Mouse (Mus musculus) heart, adult 2 months (tissue): ENCODE results near the gene Osbp2. TPM values are rescaled to one million over a fixed set of nuclear protein-coding genes. Genes with fewer than 3 reads are reported as not detected.

Experiments
- DNase-seq, 2 experiments: peaks; one replicate each; pipeline ENCODE4 v3.0.0; 2021
- H3K27ac ChIP-seq: fragments of 200-600 bp; 2 replicates; pipeline ENCODE4 v1.8.1; 2022
- H3K27me3 ChIP-seq: fragments of 200-500 bp; 2 replicates; pipeline ENCODE4 v1.6.1; 2012; ENCODE audit warnings: mild to moderate bottlenecking, low read length, inconsistent platforms, mixed read lengths; ENCODE audit not compliant: control insufficient read depth, insufficient read depth
- H3K36me3 ChIP-seq: fragments of 200-500 bp; 2 replicates; pipeline ENCODE4 v1.6.1; 2012; ENCODE audit warnings: low read length, inconsistent platforms; ENCODE audit not compliant: control insufficient read depth, insufficient read depth
- H3K4me1 ChIP-seq: fragments of 200-500 bp; 2 replicates; pipeline ENCODE4 v1.6.1; 2011; ENCODE audit warnings: low read length; ENCODE audit not compliant: control insufficient read depth, insufficient read depth
- H3K4me3 ChIP-seq: fragments of 200-600 bp; 2 replicates; pipeline ENCODE4 v1.8.1; 2022
- H3K79me2 ChIP-seq: fragments of 200-500 bp; replicated peaks from 2 replicates; pipeline ENCODE4 v1.6.1; 2012; ENCODE audit warnings: mild to moderate bottlenecking, inconsistent platforms, low read length, moderate library complexity, mixed read lengths; ENCODE audit not compliant: control insufficient read depth, insufficient read depth
- H3K9ac ChIP-seq: fragments of 200-500 bp; 2 replicates; pipeline ENCODE4 v1.6.1; 2012; ENCODE audit warnings: low read depth, mild to moderate bottlenecking, control low read depth, inconsistent platforms, low read length, mixed read lengths
- CTCF ChIP-seq: fragments of 200-600 bp; IDR thresholded peaks from 2 replicates; pipeline ENCODE4 v1.8.1; 2022; ENCODE audit warnings: antibody characterized with exemption, mild to moderate bottlenecking, moderate library complexity
- EP300 ChIP-seq: fragments of 200-500 bp; IDR thresholded peaks from 2 replicates; pipeline ENCODE4 v1.6.1; 2011; ENCODE audit warnings: low read depth, low read length, control low read depth; ENCODE audit not compliant: insufficient read depth
- POLR2A ChIP-seq: fragments of 200-500 bp; IDR thresholded peaks from 2 replicates; pipeline ENCODE4 v1.6.1; 2011; ENCODE audit warnings: mild to moderate bottlenecking, low read depth, low read length, control low read depth; ENCODE audit not compliant: insufficient read depth
- WGBS: fragments of 180-500 bp; shearing (Covaris S2); methylation state at CpG from one replicate; pipeline ENCODE4 v1.1.7; 2018; 5-methylcytosine and 5-hydroxymethylcytosine counted together
- intact Hi-C: fragments of 180-260 bp; cut with DNase I; formaldehyde crosslinking; loops from one replicate; pipeline ENCODE4 v1.15.1; 2025
- polyA plus RNA-seq: library from polyadenylated mRNA; depleted of rRNA; stranded (reverse); fragments of >200 nt; gene quantifications from 2 replicates; pipeline ENCODE4 v1.2.3, GENCODE M21; 2012; rRNA removed
- total RNA-seq, 2 experiments: library from RNA; stranded (reverse); gene quantifications; 2 replicates each; pipeline ENCODE4 v1.2.3; 2021

Osbp2 gene
- total and polyA plus RNA-seq, 3 experiments = 10.9 to 16.2 (median 12.9) TPM

DNA sequence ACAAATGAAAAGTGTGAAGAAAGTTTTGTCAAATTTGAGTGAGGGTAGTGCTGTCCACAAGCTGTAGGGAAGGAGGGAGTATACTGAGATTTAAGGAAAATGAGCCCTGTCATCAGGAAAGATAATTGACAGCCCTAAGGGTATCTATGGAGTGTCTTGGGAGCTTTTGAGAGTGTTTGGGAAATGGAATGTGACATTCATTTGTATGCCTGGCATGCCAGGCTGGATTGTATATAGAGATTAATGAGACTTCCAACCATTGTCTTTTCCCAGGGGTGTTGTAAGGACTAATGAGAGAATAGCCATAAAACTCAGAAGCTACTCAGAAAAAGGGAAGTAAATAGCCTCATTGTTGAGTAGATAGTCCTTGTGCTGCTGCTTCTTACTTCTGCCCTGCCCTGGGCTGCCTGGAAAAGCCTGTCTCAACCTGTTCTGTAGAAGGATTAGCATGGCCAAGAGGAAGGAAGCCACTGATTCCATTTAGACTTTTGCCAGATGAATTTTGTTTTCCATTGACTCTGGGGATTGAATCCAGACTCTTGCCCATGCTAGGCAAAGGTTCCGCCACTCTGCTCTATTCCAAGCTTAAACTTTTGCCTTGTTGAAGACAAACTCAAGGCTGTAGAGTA is 192.6 kb downstream of the Osbp2 start:
- H3K4me1 ChIP-seq = no peaks in the 10 kb centered on the region; the same call in 1 of the 2 replicates
- no peak overlapping the region for H3K27ac ChIP-seq
- intact Hi-C loops = no loop called here
- 96% methylated on average over 1 of the region's 1 CpGs for WGBS
- no peak for TF ChIP-seq CTCF
- no peak for TF ChIP-seq POLR2A
- TF ChIP-seq EP300 = no peak
- no peak overlapping the region for H3K4me3 ChIP-seq
- no peaks in the 10 kb centered on the region for H3K27me3 ChIP-seq
- H3K36me3 ChIP-seq = peaks cover 14% of the 10 kb centered on the region
- no peak for DNase-seq
- no peaks in the 10 kb centered on the region for H3K79me2 ChIP-seq
- no peak overlapping the region for H3K9ac ChIP-seq

DNA sequence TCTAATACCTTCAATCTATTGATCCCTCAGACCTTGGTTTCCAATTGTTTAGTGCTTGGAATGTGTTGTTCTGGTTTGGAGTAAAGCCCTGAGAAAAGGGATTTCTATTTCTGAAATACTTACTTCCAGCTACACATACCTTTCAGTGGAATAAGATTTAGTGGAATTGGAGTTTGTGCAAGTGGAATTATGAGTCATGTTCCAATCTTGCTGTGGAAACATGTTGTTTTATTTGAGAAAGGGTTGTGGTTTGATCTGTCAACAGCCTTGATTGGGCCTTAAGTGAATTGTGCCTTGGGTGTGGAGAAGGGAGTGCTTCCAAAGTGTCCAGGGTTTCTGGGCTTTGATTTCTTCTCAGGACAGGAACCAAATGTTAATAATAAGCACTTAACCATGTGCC is 193.9 kb downstream of the Osbp2 start:
- no peak for DNase-seq
- Histone ChIP-seq H3K4me1 (no peaks in the 10 kb centered on the region; the same call in 1 of the 2 replicates), H3K9ac (no peak overlapping the region), H3K27ac (no peak overlapping the region), H3K27me3 (no peaks in the 10 kb centered on the region), H3K36me3 (peaks cover 11% of the 10 kb centered on the region), H3K4me3 (no peak overlapping the region), H3K79me2 (no peaks in the 10 kb centered on the region)
- intact Hi-C loops = no loop called here
- no peak for TF ChIP-seq CTCF
- TF ChIP-seq POLR2A = no peak
- TF ChIP-seq EP300 = no peak

DNA sequence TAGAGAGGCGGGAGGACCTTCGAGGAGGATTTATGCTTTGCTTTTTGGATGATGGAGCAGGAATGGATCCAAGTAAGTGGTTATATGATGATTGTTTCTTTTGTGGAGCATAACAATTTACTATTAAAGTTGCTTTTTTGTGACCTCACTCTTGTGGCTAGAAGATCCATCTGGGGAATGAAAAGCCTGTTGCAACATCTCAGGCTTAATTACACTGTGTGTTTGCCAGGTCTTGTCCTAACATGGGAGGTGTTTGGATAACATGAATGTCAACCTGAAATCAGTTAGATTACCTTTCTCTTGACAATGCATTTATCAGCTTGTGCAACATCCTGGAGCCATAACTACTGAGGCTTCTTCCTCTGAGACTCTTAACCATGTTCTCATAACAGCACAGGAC is 194.9 kb downstream of the Osbp2 start:
- no peaks in the 10 kb centered on the region for H3K79me2 ChIP-seq
- H3K4me3 ChIP-seq = no peak overlapping the region
- no peak overlapping the region for H3K9ac ChIP-seq
- TF ChIP-seq CTCF = no peak
- no peak for TF ChIP-seq POLR2A
- no peak for TF ChIP-seq EP300
- peaks cover 11% of the 10 kb centered on the region for H3K36me3 ChIP-seq
- no peaks in the 10 kb centered on the region for H3K4me1 ChIP-seq
- WGBS = 86% methylated on average over 2 of the region's 2 CpGs
- H3K27ac ChIP-seq = no peak overlapping the region
- no peak for DNase-seq
- intact Hi-C loops = no loop called here
- no peaks in the 10 kb centered on the region for H3K27me3 ChIP-seq

DNA sequence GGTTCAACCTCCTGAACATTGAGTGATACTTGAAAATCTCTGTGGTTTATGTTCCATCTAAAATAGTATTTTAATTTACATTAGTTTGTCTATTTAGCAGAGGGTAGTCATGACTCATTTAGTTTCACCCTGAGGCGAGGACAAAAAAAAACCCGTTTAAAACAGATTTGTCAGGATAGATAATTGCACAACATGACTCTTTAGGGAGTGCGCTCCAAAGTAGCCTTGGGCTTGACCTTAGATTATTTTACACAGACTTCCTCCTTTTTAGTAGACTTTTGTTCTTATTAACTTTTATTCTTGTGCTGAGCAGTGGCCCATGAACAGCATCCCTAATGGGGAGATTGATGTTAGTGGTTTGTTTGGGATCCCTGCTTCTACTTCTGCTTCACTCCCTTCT is 196.2 kb downstream of the Osbp2 start:
- Histone ChIP-seq H3K27me3 (no peaks in the 10 kb centered on the region), H3K36me3 (peaks cover 11% of the 10 kb centered on the region), H3K79me2 (no peaks in the 10 kb centered on the region)

DNA sequence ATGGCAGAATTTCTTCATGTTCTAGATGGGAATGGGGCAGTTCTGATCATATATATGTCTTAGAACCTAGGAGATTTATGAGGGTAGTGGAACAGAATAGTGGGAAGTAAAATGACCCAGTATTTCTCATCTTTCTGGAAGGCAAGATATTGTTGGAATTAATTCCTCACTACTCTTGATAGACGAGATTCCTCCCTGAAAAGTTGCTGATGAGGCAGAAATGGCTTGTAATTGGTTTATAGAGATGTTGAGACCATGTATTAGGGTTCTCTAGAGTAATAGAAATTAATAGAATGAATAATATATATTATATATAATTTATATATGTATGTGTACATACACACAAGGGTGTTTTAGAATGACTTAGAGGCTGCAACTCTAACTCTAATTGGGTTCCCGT is 201.7 kb downstream of the Osbp2 start:
- Histone ChIP-seq H3K4me1 (no peaks in the 10 kb centered on the region), H3K4me3 (no peak overlapping the region), H3K36me3 (peaks cover 2% of the 10 kb centered on the region; the same call in 1 of the 2 replicates), H3K9ac (no peak overlapping the region), H3K79me2 (no peaks in the 10 kb centered on the region), H3K27me3 (no peaks in the 10 kb centered on the region), H3K27ac (no peak overlapping the region)
- WGBS = 93% methylated on average over 2 of the region's 2 CpGs
- no peak for TF ChIP-seq CTCF
- no peak for TF ChIP-seq EP300
- TF ChIP-seq POLR2A = no peak
- no peak for DNase-seq
- intact Hi-C loops = no loop called here

More for the DNA sequence above, 196.2 kb downstream of the Osbp2 start:
- no peak for DNase-seq
- intact Hi-C loops = no loop called here
- H3K4me3 ChIP-seq = no peak overlapping the region
- no peak for TF ChIP-seq EP300
- TF ChIP-seq CTCF = no peak
- no peak for TF ChIP-seq POLR2A
- no peak overlapping the region for H3K27ac ChIP-seq
- no peak overlapping the region for H3K9ac ChIP-seq
- no peaks in the 10 kb centered on the region for H3K4me1 ChIP-seq
- 81% methylated on average over 3 of the region's 3 CpGs for WGBS

Other genes starting within 250 kb of the Osbp2 start
- 10 to 100 TPM; 16.1 to 18.5 TPM for gene Morc2a, start 214.7 kb downstream of the Osbp2 start, total RNA-seq
- 6.6 and 13.4 TPM in 2 replicates for gene Morc2a, start 214.7 kb downstream of the Osbp2 start, polyA plus RNA-seq
- under 1 TPM; 0.57 to 0.81 TPM for gene 4921536K21Rik, start 31.2 kb upstream of the Osbp2 start, total RNA-seq
- 0.57 and 0.76 TPM in 2 replicates for gene 4921536K21Rik, start 31.2 kb upstream of the Osbp2 start, polyA plus RNA-seq
- 10 to 100 TPM; 32.6 to 47.8 TPM for gene Dusp18, start 31.3 kb upstream of the Osbp2 start, total RNA-seq
- 29.1 and 52.6 TPM in 2 replicates for gene Dusp18, start 31.3 kb upstream of the Osbp2 start, polyA plus RNA-seq
- gene Slc35e4, start 50.8 kb upstream of the Osbp2 start, total RNA-seq = 1 to 10 TPM; 3.9 to 6.9 TPM
- 4.5 and 6.3 TPM in 2 replicates for gene Slc35e4, start 50.8 kb upstream of the Osbp2 start, polyA plus RNA-seq
- gene Tcn2, start 68.3 kb upstream of the Osbp2 start, total RNA-seq = 10 to 100 TPM; 41.3 to 42.9 TPM
- 69.4 and 90.6 TPM in 2 replicates for gene Tcn2, start 68.3 kb upstream of the Osbp2 start, polyA plus RNA-seq
- 10 to 100 TPM; 26.6 to 27.3 TPM for gene Pes1, start 100.1 kb upstream of the Osbp2 start, total RNA-seq
- 19.4 and 26.5 TPM in 2 replicates for gene Pes1, start 100.1 kb upstream of the Osbp2 start, polyA plus RNA-seq
- not detected for gene 4930556J24Rik, start 112.9 kb upstream of the Osbp2 start, total RNA-seq
- not detected in 2 replicates for gene 4930556J24Rik, start 112.9 kb upstream of the Osbp2 start, polyA plus RNA-seq
- gene Gal3st1, start 119.7 kb upstream of the Osbp2 start, total RNA-seq = under 1 TPM; 0.18 to 0.21 TPM
- gene Gal3st1, start 119.7 kb upstream of the Osbp2 start, polyA plus RNA-seq = 0.47 and 1.1 TPM in 2 replicates
- gene Sec14l4, start 167.6 kb upstream of the Osbp2 start, total RNA-seq = under 1 TPM; 0.14 to 0.47 TPM
- 0.32 and 0.57 TPM in 2 replicates for gene Sec14l4, start 167.6 kb upstream of the Osbp2 start, polyA plus RNA-seq
- not detected for gene Sec14l3, start 200.9 kb upstream of the Osbp2 start, total RNA-seq
- gene Sec14l3, start 200.9 kb upstream of the Osbp2 start, polyA plus RNA-seq = 15.0 TPM in 1 of 2 replicates, not detected in the other
- 100 to 1,000 TPM; 129 to 141 TPM for gene Mtfp1, start 231.5 kb upstream of the Osbp2 start, total RNA-seq
- 158 and 167 TPM in 2 replicates for gene Mtfp1, start 231.5 kb upstream of the Osbp2 start, polyA plus RNA-seq